Mouse (Mus musculus): Measurements from ENCODE around the gene Foxo1. TPM values are rescaled to one million over a fixed set of nuclear protein-coding genes. Genes with fewer than 3 reads are reported as not detected.

Gene Foxo1
- total RNA-seq (2021): 10 to 100 TPM; 23.7 to 28.6 TPM
- long read RNA-seq, experiment 1, full-length matches to known transcripts: 12 of 19 reads
- long read RNA-seq, experiment 1, partial matches to known transcripts: 7 of 19 reads
- long read RNA-seq, experiment 1, other reads (novel, unspliced or antisense): 0 of 19 reads
- long read RNA-seq, experiment 2, full-length matches to known transcripts: 6 of 7 reads
- long read RNA-seq, experiment 2, partial matches to known transcripts: 1 of 7 reads
- long read RNA-seq, experiment 2, other reads (novel, unspliced or antisense): 0 of 7 reads

GRCm38 (mm10) chr3:52267652-52268486, at the start of gene Foxo1:
TSS of gene Foxo1 (plus strand) at chr3:52268336.
- DNase-seq (ENCODE audit: low spot score in 2 of 2): peak; percentile 91 to 93

- DNase-seq (ENCODE audit: low spot score in 2 of 2): no peak
Observed at GRCm38 (mm10) chr3:52218864-52219263, 49.3 kb upstream of the Foxo1 start.

- DNase-seq (ENCODE audit: low spot score in 2 of 2): no peak
Observed at GRCm38 (mm10) chr3:52221082-52221481, 47.1 kb upstream of the Foxo1 start.

- no peak for DNase-seq (ENCODE audit: low spot score in 2 of 2)
Observed at GRCm38 (mm10) chr3:52221931-52222330, 46.2 kb upstream of the Foxo1 start.

- no peak for DNase-seq (ENCODE audit: low spot score in 2 of 2)
Observed at GRCm38 (mm10) chr3:52236488-52236887, 31.6 kb upstream of the Foxo1 start.

GRCm38 (mm10) chr3:52237136-52237535, 31.0 kb upstream of the Foxo1 start:
- DNase-seq (ENCODE audit: low spot score in 2 of 2): no peak

- no peak for DNase-seq (ENCODE audit: low spot score in 2 of 2)
Observed at GRCm38 (mm10) chr3:52241062-52241461, 27.1 kb upstream of the Foxo1 start.

GRCm38 (mm10) chr3:52242457-52243105, 25.6 kb upstream of the Foxo1 start:
- peak; percentile 75 to 83 for DNase-seq (ENCODE audit: low spot score in 2 of 2)

- DNase-seq (ENCODE audit: low spot score in 2 of 2): peak; percentile 31 to 38
Observed at GRCm38 (mm10) chr3:52243271-52244021, 24.7 kb upstream of the Foxo1 start.

- no peak for DNase-seq (ENCODE audit: low spot score in 2 of 2)
Observed at GRCm38 (mm10) chr3:52245996-52246830, 21.9 kb upstream of the Foxo1 start.

- DNase-seq (ENCODE audit: low spot score in 2 of 2): no peak
Observed at GRCm38 (mm10) chr3:52251184-52251583, 17.0 kb upstream of the Foxo1 start.

- DNase-seq (ENCODE audit: low spot score in 2 of 2): no peak
Observed at GRCm38 (mm10) chr3:52253656-52254461, 14.3 kb upstream of the Foxo1 start.

- no peak for DNase-seq (ENCODE audit: low spot score in 2 of 2)
Observed at GRCm38 (mm10) chr3:52254496-52254895, 13.6 kb upstream of the Foxo1 start.

GRCm38 (mm10) chr3:52257782-52258441, 10.2 kb upstream of the Foxo1 start:
- DNase-seq (ENCODE audit: low spot score in 2 of 2): peak; percentile 33 to 43

- no peak for DNase-seq (ENCODE audit: low spot score in 2 of 2)
Observed at GRCm38 (mm10) chr3:52258532-52258931, 9.6 kb upstream of the Foxo1 start.

- peak; percentile 70 to 78 for DNase-seq (ENCODE audit: low spot score in 2 of 2)
Observed at GRCm38 (mm10) chr3:52262431-52263161, 5.5 kb upstream of the Foxo1 start.

GRCm38 (mm10) chr3:52264354-52264753, 3.8 kb upstream of the Foxo1 start:
- DNase-seq (ENCODE audit: low spot score in 2 of 2): no peak

GRCm38 (mm10) chr3:52266606-52267160, 1.5 kb upstream of the Foxo1 start:
- DNase-seq (ENCODE audit: low spot score in 2 of 2): peak in 1 of 2 experiments; percentile 33
